Mouse (Mus musculus) urinary bladder, postnatal 10 days (tissue): ENCODE results near the gene Adamts20.
"Not testable (repeated sequence)": the region's sequence is repeated elsewhere in the genome, so short reads cannot be mapped to it uniquely, and the experiment has no call there.

Source experiments
- DNase-seq: peaks from one replicate; pipeline ENCODE4 v3.0.0; 2022; ENCODE audit warnings: low spot score

Gene Adamts20

GRCm38 (mm10) chr15:94444437-94445136 is 20.6 kb downstream of the Adamts20 start:
- no peak for DNase-seq

- DNase-seq, result no peak
Observed at GRCm38 (mm10) chr15:94444043-94444436, 21.2 kb downstream of the Adamts20 start.

- DNase-seq, result no peak
Observed at GRCm38 (mm10) chr15:94443025-94443424, 22.2 kb downstream of the Adamts20 start.

GRCm38 (mm10) chr15:94435532-94435931 is 29.7 kb downstream of the Adamts20 start:
- no peak for DNase-seq

GRCm38 (mm10) chr15:94430681-94431405 is 34.4 kb downstream of the Adamts20 start:
- no peak for DNase-seq

- DNase-seq, result no peak
Observed at GRCm38 (mm10) chr15:94428726-94429125, 36.5 kb downstream of the Adamts20 start.

- DNase-seq, result no peak
Observed at GRCm38 (mm10) chr15:94427482-94428214, 37.6 kb downstream of the Adamts20 start.

- DNase-seq, result no peak
Observed at GRCm38 (mm10) chr15:94420526-94420925, 44.7 kb downstream of the Adamts20 start.

GRCm38 (mm10) chr15:94419167-94419566 is 46.1 kb downstream of the Adamts20 start:
- DNase-seq, result no peak

GRCm38 (mm10) chr15:94418427-94418826 is 46.8 kb downstream of the Adamts20 start:
- no peak for DNase-seq

GRCm38 (mm10) chr15:94417216-94418155 is 47.7 kb downstream of the Adamts20 start:
- DNase-seq, result no peak

- DNase-seq, result no peak
Observed at GRCm38 (mm10) chr15:94409832-94410231, 55.4 kb downstream of the Adamts20 start.

GRCm38 (mm10) chr15:94406364-94406763 is 58.9 kb downstream of the Adamts20 start:
- DNase-seq, result no peak

GRCm38 (mm10) chr15:94404071-94404545 is 61.1 kb downstream of the Adamts20 start:
- DNase-seq, result peak; percentile 28

- DNase-seq, result no peak
Observed at GRCm38 (mm10) chr15:94403461-94404070, 61.7 kb downstream of the Adamts20 start.

GRCm38 (mm10) chr15:94403018-94403417 is 62.2 kb downstream of the Adamts20 start:
- no peak for DNase-seq

- no peak for DNase-seq
Observed at GRCm38 (mm10) chr15:94392737-94393136, 72.5 kb downstream of the Adamts20 start.

GRCm38 (mm10) chr15:94390127-94390526 is 75.1 kb downstream of the Adamts20 start:
- DNase-seq, result not testable (repeated sequence)

- DNase-seq, result no peak
Observed at GRCm38 (mm10) chr15:94379425-94379824, 85.8 kb downstream of the Adamts20 start.

- DNase-seq, result no peak
Observed at GRCm38 (mm10) chr15:94372548-94372947, 92.7 kb downstream of the Adamts20 start.

GRCm38 (mm10) chr15:94349052-94349451 is 116.2 kb downstream of the Adamts20 start:
- no peak for DNase-seq
